Mouse (Mus musculus) adrenal gland, adult 2 months (tissue): ENCODE measurements around the gene Polr1e. TPM values are rescaled to one million over a fixed set of nuclear protein-coding genes. Genes with fewer than 3 reads are reported as not detected.
A peak's percentile ranks its signal among the peaks of the same experiment; 100 is the strongest.
"Not testable (repeated sequence)": the region's sequence is repeated elsewhere in the genome, so short reads cannot be mapped to it uniquely, and the experiment has no call there.

ENCODE experiments used
- DNase-seq: peaks from one replicate; pipeline ENCODE4 v3.0.0; 2021
- polyA plus RNA-seq: library from polyadenylated mRNA; depleted of rRNA; stranded (reverse); fragments of >200 nt; gene quantifications from 2 replicates; pipeline ENCODE4 v1.2.3, GENCODE M21; 2012
- total RNA-seq, 2 experiments: library from RNA; stranded (reverse); gene quantifications; 2 replicates each; pipeline ENCODE4 v1.2.3; 2021

The Polr1e gene
- total and polyA plus RNA-seq, 3 experiments, result 2.9 to 16.3 (median 13.0) TPM

- peak; percentile 21 for DNase-seq
Observed at GRCm38 (mm10) chr4:45005452-45005851, 12.9 kb upstream of the Polr1e start.

- DNase-seq, result peak; percentile 51
Observed at GRCm38 (mm10) chr4:45010806-45011415, 7.5 kb upstream of the Polr1e start.

GRCm38 (mm10) chr4:45011581-45012104, 6.7 kb upstream of the Polr1e start:
- DNase-seq, result peak; percentile 89

GRCm38 (mm10) chr4:45012105-45012975, 6.0 kb upstream of the Polr1e start, which contains the start of gene Zbtb5:
Gene Zbtb5, minus strand, starts transcription at chr4:45012412.
- peak; percentile 100 for DNase-seq

GRCm38 (mm10) chr4:45013031-45013431, 5.4 kb upstream of the Polr1e start:
- DNase-seq, result no peak

- no peak for DNase-seq
Observed at GRCm38 (mm10) chr4:45013537-45013936, 4.8 kb upstream of the Polr1e start.

GRCm38 (mm10) chr4:45015615-45016014, 2.8 kb upstream of the Polr1e start:
- peak; percentile 59 for DNase-seq

- no peak for DNase-seq
Observed at GRCm38 (mm10) chr4:45019009-45019408, 626 bp downstream of the Polr1e start.

- no peak for DNase-seq
Observed at GRCm38 (mm10) chr4:45026459-45026858, 8.1 kb downstream of the Polr1e start.

- DNase-seq, result no peak
Observed at GRCm38 (mm10) chr4:45032586-45032985, 14.2 kb downstream of the Polr1e start.

- DNase-seq, result peak; percentile 75
Observed at GRCm38 (mm10) chr4:45034693-45035628, 16.6 kb downstream of the Polr1e start.

GRCm38 (mm10) chr4:45036048-45036447, 17.7 kb downstream of the Polr1e start:
- no peak for DNase-seq

GRCm38 (mm10) chr4:45036571-45036970, 18.2 kb downstream of the Polr1e start:
- DNase-seq, result peak; percentile 51

- no peak for DNase-seq
Observed at GRCm38 (mm10) chr4:45037455-45038410, 19.4 kb downstream of the Polr1e start.

- DNase-seq, result peak; percentile 16
Observed at GRCm38 (mm10) chr4:45038879-45039278, 20.5 kb downstream of the Polr1e start.

- DNase-seq, result not testable (repeated sequence)
Observed at GRCm38 (mm10) chr4:45039546-45039945, 21.2 kb downstream of the Polr1e start.

- no peak for DNase-seq
Observed at GRCm38 (mm10) chr4:45040795-45041194, 22.4 kb downstream of the Polr1e start.

- no peak for DNase-seq
Observed at GRCm38 (mm10) chr4:45046679-45047078, 28.3 kb downstream of the Polr1e start.

- no peak for DNase-seq
Observed at GRCm38 (mm10) chr4:45047286-45047887, 29.0 kb downstream of the Polr1e start.

- no peak for DNase-seq
Observed at GRCm38 (mm10) chr4:45047956-45048355, 29.6 kb downstream of the Polr1e start.
